14 mouse cellular contexts compared by ENCODE assay signal in the genomic region with DNA sequence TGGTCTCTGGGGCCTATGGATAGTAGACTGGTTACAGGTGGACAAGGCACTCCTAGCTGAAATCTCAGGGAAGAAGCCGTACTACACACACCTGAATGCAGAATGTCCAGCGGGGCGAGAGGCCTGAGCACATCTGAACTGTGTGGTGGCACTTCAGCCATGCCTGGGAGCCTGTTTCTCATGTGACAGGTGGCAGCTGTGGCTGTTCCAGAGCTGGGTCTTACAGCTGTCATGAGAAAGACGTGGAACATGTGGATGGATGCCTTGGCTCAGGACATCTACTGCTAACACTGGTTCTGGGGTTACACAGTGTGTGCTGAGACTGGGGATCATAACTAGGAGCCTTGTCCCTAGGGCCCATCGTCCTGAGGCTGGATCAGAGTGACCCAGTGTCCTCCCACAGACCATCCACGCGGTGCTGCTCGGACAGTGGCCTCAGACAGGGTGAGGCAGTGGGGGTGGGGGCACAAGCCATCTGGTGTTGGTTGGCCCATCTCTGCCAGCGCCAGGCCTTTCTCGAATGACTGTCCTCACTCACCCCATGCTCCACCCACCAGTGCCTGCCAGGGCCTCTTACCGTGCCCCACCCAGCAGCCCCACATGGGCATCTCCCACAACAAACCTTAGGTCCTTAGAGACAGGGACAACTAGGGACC. TPM values are rescaled to one million over a fixed set of nuclear protein-coding genes. Genes with fewer than 3 reads are reported as not detected.
DNase-seq lines count a peak whose midpoint lies in the region; ATAC-seq and TF ChIP-seq lines count a peak whose summit lies in the region.
"Had no signal": no experiment of that assay in that cellular context is flagged by ENCODE, and none has a peak within 500 bp of the region (broad histone marks: within the 10 kb centered on the region; RNA-seq: fewer than 3 reads in every experiment).

No protein-coding gene starts in this region.

- H3K4me1 ChIP-seq in liver, embryonic 16.5 days (ENCODE audit: control insufficient read depth, low read depth, low read length) = no peaks in the 10 kb centered on the region; the same call in 1 of the 2 replicates
- H3K4me1 ChIP-seq in liver, postnatal 0 days (ENCODE audit: insufficient read depth) = no peaks in the 10 kb centered on the region
- peaks cover 50% of the 10 kb centered on the region for H3K4me1 ChIP-seq in heart, embryonic 11.5 days (ENCODE audit: control insufficient read depth, insufficient read depth, low read length)

- H3K27ac ChIP-seq in liver, embryonic 16.5 days (ENCODE audit: low read length) = no peak overlapping the region
- H3K27ac ChIP-seq in liver, postnatal 0 days (ENCODE audit: low read depth) = no peak overlapping the region
- no peak overlapping the region for H3K27ac ChIP-seq in heart, embryonic 11.5 days (ENCODE audit: low read depth, low read length)
- H3K27ac ChIP-seq: heart, adult 2 months had no signal

- ATAC-seq in liver, embryonic 16.5 days (ENCODE audit: low read depth) = 0 out of 2 replicates have a peak, but pooled peaks have one; percentile 5
- ATAC-seq in liver, postnatal 0 days = no peak
- ATAC-seq in heart, embryonic 11.5 days (replicated peaks; ENCODE audit: insufficient number of reproducible peaks, low FRiP score, low TSS enrichment) = no peak
- ATAC-seq: intestine, embryonic 15.5 days had no signal

- H3K4me3 ChIP-seq in liver, embryonic 16.5 days (ENCODE audit: low read depth, low read length) = no peak overlapping the region
- no peak overlapping the region for H3K4me3 ChIP-seq in liver, postnatal 0 days (ENCODE audit: low read depth, low read length)
- no peak overlapping the region for H3K4me3 ChIP-seq in heart, embryonic 11.5 days (ENCODE audit: low read depth, low read length)
- H3K4me3 ChIP-seq: heart, adult 2 months; intestine, embryonic 15.5 days had no signal

- no peak overlapping the region for H3K9ac ChIP-seq in liver, embryonic 16.5 days (ENCODE audit: low read depth, low read length)
- H3K9ac ChIP-seq in liver, postnatal 0 days (replicated peaks) = no peak overlapping the region
- H3K9ac ChIP-seq in heart, embryonic 11.5 days (ENCODE audit: low read depth, low read length) = no peak overlapping the region
- H3K9ac ChIP-seq: intestine, embryonic 15.5 days had no signal

- no peak overlapping the region for H3K4me2 ChIP-seq in liver, embryonic 16.5 days (ENCODE audit: low read depth, low read length)
- no peak overlapping the region for H3K4me2 ChIP-seq in liver, postnatal 0 days (ENCODE audit: low read depth, low read length)
- no peak overlapping the region for H3K4me2 ChIP-seq in heart, embryonic 11.5 days
- H3K4me2 ChIP-seq: intestine, embryonic 15.5 days; liver, embryonic 11.5 days had no signal

- no peak for TF ChIP-seq CTCF in liver, postnatal 0 days (IDR thresholded peaks at IDR 0.05; ENCODE audit: low read depth)

- 62% methylated on average over 11 of the region's 11 CpGs for WGBS in liver, embryonic 16.5 days (ENCODE audit: insufficient replicate concordance)
- WGBS in liver, postnatal 0 days (ENCODE audit: insufficient replicate concordance) = 83% methylated on average over 11 of the region's 11 CpGs
- WGBS in heart, embryonic 11.5 days (ENCODE audit: insufficient replicate concordance) = 82% methylated on average over 11 of the region's 11 CpGs

- no peaks in the 10 kb centered on the region for H3K36me3 ChIP-seq in liver, embryonic 16.5 days (ENCODE audit: control insufficient read depth, insufficient read depth)
- no peaks in the 10 kb centered on the region for H3K36me3 ChIP-seq in liver, postnatal 0 days (replicated peaks; ENCODE audit: insufficient read depth, low read length)
- peaks cover 3% of the 10 kb centered on the region; the same call in 1 of the 2 replicates for H3K36me3 ChIP-seq in heart, embryonic 11.5 days (ENCODE audit: control insufficient read depth, insufficient read depth, low read length)
- H3K36me3 ChIP-seq: intestine, embryonic 15.5 days had no signal

- no peak for DNase-seq in liver, postnatal 0 days
- peak; percentile 42 for DNase-seq in brain, adult 2 months (ENCODE audit: low read depth, low spot score)
- peak; percentile 29 to 63 for DNase-seq in gastrocnemius, adult 8-10 months (ENCODE audit: low spot score in 2 of 2)
- peak; percentile 67 for DNase-seq in skeletal muscle tissue, adult 2 months (ENCODE audit: low read depth, low spot score)
- DNase-seq in embryo, embryonic 9.5 days (ENCODE audit: extremely low spot score) = no peak
- DNase-seq: kidney, postnatal 25 days; lung, postnatal 36 days; right cerebral cortex, postnatal 14 days; thymus, postnatal 36 days had no signal

- no peaks in the 10 kb centered on the region for H3K27me3 ChIP-seq in liver, embryonic 16.5 days (ENCODE audit: control insufficient read depth, insufficient read depth, low read depth, low read length)
- H3K27me3 ChIP-seq in liver, postnatal 0 days (ENCODE audit: insufficient read depth, low read length) = no peaks in the 10 kb centered on the region
- no peaks in the 10 kb centered on the region for H3K27me3 ChIP-seq in heart, embryonic 11.5 days (ENCODE audit: control insufficient read depth, insufficient read depth, low read length)
- H3K27me3 ChIP-seq: intestine, embryonic 15.5 days had no signal

- no peak for TF ChIP-seq EP300 in liver, postnatal 0 days (IDR thresholded peaks at IDR 0.05; ENCODE audit: low read depth)

- no peaks in the 10 kb centered on the region for H3K9me3 ChIP-seq in liver, embryonic 16.5 days (replicated peaks; ENCODE audit: control insufficient read depth, low read length)
- H3K9me3 ChIP-seq in liver, postnatal 0 days (ENCODE audit: low read length) = no peaks in the 10 kb centered on the region
- no peaks in the 10 kb centered on the region for H3K9me3 ChIP-seq in heart, embryonic 11.5 days (replicated peaks; ENCODE audit: control insufficient read depth, low read length)
- H3K9me3 ChIP-seq: intestine, embryonic 15.5 days had no signal

RNA-seq across cellular contexts. Expression of gene Spon2, which starts 19.5 kb away (rescaled TPM):
- 24.9 and 31.0 TPM in 2 replicates for polyA plus RNA-seq in liver, embryonic 16.5 days (2015; fragmentation: Nextera tagmentation; extraction: Ambion mirVana)
- polyA plus RNA-seq in liver, postnatal 0 days (2015; fragmentation: Nextera tagmentation; extraction: Ambion mirVana) = 12.6 and 19.7 TPM in 2 replicates
- total RNA-seq in gastrocnemius, adult 8-10 months (2022) = 1 to 10 TPM in 2 of 4 experiments, under 1 TPM in 2; 0.67 to 1.1 (median 0.88) TPM
- polyA plus RNA-seq in heart, embryonic 11.5 days (2014; fragmentation: Nextera tagmentation; extraction: Ambion mirVana) = 43.9 and 51.6 TPM in 2 replicates

RNA-seq across cellular contexts. Expression of gene Ctbp1, which starts 37.1 kb away (rescaled TPM):
- 159 and 168 TPM in 2 replicates for polyA plus RNA-seq in liver, embryonic 16.5 days (2015; fragmentation: Nextera tagmentation; extraction: Ambion mirVana)
- 91.1 and 93.8 TPM in 2 replicates for polyA plus RNA-seq in liver, postnatal 0 days (2015; fragmentation: Nextera tagmentation; extraction: Ambion mirVana)
- total RNA-seq in gastrocnemius, adult 8-10 months (2022) = 100 to 1,000 TPM; 241 to 265 (median 251) TPM
- 232 and 274 TPM in 2 replicates for polyA plus RNA-seq in heart, embryonic 11.5 days (2014; fragmentation: Nextera tagmentation; extraction: Ambion mirVana)

Comparison
In these comparisons a context has a peak if more than half of its experiments do, and no peak if none do; other contexts are left out.
1. DNase-seq: peak in brain, adult 2 months (single experiment), gastrocnemius, adult 8-10 months (2 of 2) and skeletal muscle tissue, adult 2 months (single experiment); none in liver, postnatal 0 days (single experiment) and embryo, embryonic 9.5 days (single experiment).